Mouse (Mus musculus) right cerebral cortex, postnatal 10 days (tissue): ENCODE measurements around the gene Tiam1.

Experiments
- DNase-seq, 2 experiments: peaks; one replicate each; pipeline ENCODE4 v3.0.0; 2021; ENCODE audit warnings: low spot score in 2 of 2

The Tiam1 gene

GRCm38 (mm10) chr16:89954114-89954513 is 189.5 kb downstream of the Tiam1 start:
- DNase-seq: no peak

- DNase-seq: no peak
Observed at GRCm38 (mm10) chr16:89952821-89953220, 190.7 kb downstream of the Tiam1 start.

GRCm38 (mm10) chr16:89950754-89951153 is 192.8 kb downstream of the Tiam1 start:
- no peak for DNase-seq

GRCm38 (mm10) chr16:89950251-89950650 is 193.3 kb downstream of the Tiam1 start:
- no peak for DNase-seq

- DNase-seq: no peak
Observed at GRCm38 (mm10) chr16:89948040-89948439, 195.5 kb downstream of the Tiam1 start.

- peak in 1 of 2 experiments; percentile 47 for DNase-seq
Observed at GRCm38 (mm10) chr16:89946816-89947215, 196.8 kb downstream of the Tiam1 start.

- DNase-seq: no peak
Observed at GRCm38 (mm10) chr16:89944604-89945283, 198.8 kb downstream of the Tiam1 start.

GRCm38 (mm10) chr16:89944050-89944449 is 199.5 kb downstream of the Tiam1 start:
- peak in 1 of 2 experiments; percentile 40 for DNase-seq

- DNase-seq: peak in 1 of 2 experiments; percentile 50
Observed at GRCm38 (mm10) chr16:89943267-89943971, 200.2 kb downstream of the Tiam1 start.

GRCm38 (mm10) chr16:89940696-89941095 is 202.9 kb downstream of the Tiam1 start:
- DNase-seq: no peak

GRCm38 (mm10) chr16:89938277-89938676 is 205.3 kb downstream of the Tiam1 start:
- DNase-seq: no peak

GRCm38 (mm10) chr16:89936571-89936970 is 207.0 kb downstream of the Tiam1 start:
- no peak for DNase-seq

- DNase-seq: no peak
Observed at GRCm38 (mm10) chr16:89935398-89935797, 208.2 kb downstream of the Tiam1 start.

GRCm38 (mm10) chr16:89934616-89935015 is 209.0 kb downstream of the Tiam1 start:
- no peak for DNase-seq

- no peak for DNase-seq
Observed at GRCm38 (mm10) chr16:89933976-89934375, 209.6 kb downstream of the Tiam1 start.

GRCm38 (mm10) chr16:89928611-89929010 is 215.0 kb downstream of the Tiam1 start:
- DNase-seq: no peak

- peak; percentile 71 to 74 for DNase-seq
Observed at GRCm38 (mm10) chr16:89924249-89924890, 219.2 kb downstream of the Tiam1 start.

GRCm38 (mm10) chr16:89923311-89923710 is 220.3 kb downstream of the Tiam1 start:
- DNase-seq: peak; percentile 56 to 62

GRCm38 (mm10) chr16:89922458-89922857 is 221.1 kb downstream of the Tiam1 start:
- peak; percentile 61 to 63 for DNase-seq

- DNase-seq: peak; percentile 77
Observed at GRCm38 (mm10) chr16:89921370-89921769, 222.2 kb downstream of the Tiam1 start.

- DNase-seq: no peak
Observed at GRCm38 (mm10) chr16:89920417-89920816, 223.2 kb downstream of the Tiam1 start.

GRCm38 (mm10) chr16:89917404-89917803 is 226.2 kb downstream of the Tiam1 start:
- DNase-seq: no peak

GRCm38 (mm10) chr16:89914946-89915345 is 228.6 kb downstream of the Tiam1 start:
- no peak for DNase-seq
